Mouse (Mus musculus) ES-CJ7 (cell line): ENCODE measurements around the gene Arhgef15.

Source experiments
- DNase-seq: peaks from one replicate; pipeline ENCODE4 v3.0.0; 2011; ENCODE audit warnings: low read depth, low spot score

Gene Arhgef15

GRCm38 (mm10) chr11:68893911-68894464 is 63.3 kb downstream of the Arhgef15 start:
- DNase-seq: no peak
